Mouse (Mus musculus) liver, embryonic 14.5 days (tissue): ENCODE measurements around the gene Pou2af1. TPM values are rescaled to one million over a fixed set of nuclear protein-coding genes. Genes with fewer than 3 reads are reported as not detected.

ENCODE experiments used
- ATAC-seq: fragments of 200-750 bp; cut with Nextera tagmentation; 2 replicates; pipeline ENCODE4 v1.8.0; 2017; ENCODE audit warnings: moderate number of reproducible peaks, mild to moderate bottlenecking, moderate library complexity; ENCODE audit not compliant: insufficient read depth
- DNase-seq, 3 experiments: peaks; one replicate each; pipeline ENCODE4 v3.0.0-alpha.2; 2012 to 2013; ENCODE audit warnings: low read depth in 3 of 3, low spot score in 3 of 3
- H3K27ac ChIP-seq: fragments of 300-500 bp; sonication (generic); 2 replicates; pipeline ENCODE4 v1.5.1; 2014; ENCODE audit warnings: moderate library complexity, mild to moderate bottlenecking, control low read depth, inconsistent platforms
- H3K27me3 ChIP-seq: fragments of 300-500 bp; sonication (generic); 2 replicates; pipeline ENCODE4 v1.6.1; 2014; ENCODE audit warnings: mild to moderate bottlenecking, low read length, moderate library complexity; ENCODE audit not compliant: control insufficient read depth, insufficient read depth
- H3K36me3 ChIP-seq: fragments of 300-500 bp; sonication (generic); replicated peaks from 2 replicates; pipeline ENCODE4 v1.6.1; 2014; ENCODE audit warnings: low read depth; ENCODE audit not compliant: control insufficient read depth, insufficient read depth
- H3K4me1 ChIP-seq, 2 experiments: fragments of 200-500 bp in 1 of 2; fragments of 300-500 bp in 1 of 2; sonication (generic) in 1 of 2; replicated peaks; 2 replicates each; pipeline ENCODE4 v1.6.1; 2012 to 2014; ENCODE audit warnings: antibody characterized with exemption in 1 of 2, inconsistent platforms in 1 of 2, low read length in 1 of 2; ENCODE audit not compliant: control insufficient read depth in 2 of 2, insufficient read depth in 2 of 2
- H3K4me2 ChIP-seq: fragments of 300-500 bp; sonication (generic); 2 replicates; pipeline ENCODE4 v1.6.1; 2014; ENCODE audit warnings: low read depth, mild to moderate bottlenecking, control low read depth, moderate library complexity
- H3K4me3 ChIP-seq, 2 experiments: fragments of 200-500 bp in 1 of 2; fragments of 300-500 bp in 1 of 2; sonication (generic) in 1 of 2; 2 replicates each; pipeline ENCODE4 v1.5.1; 2012 to 2014; ENCODE audit warnings: low read depth in 2 of 2, low read length in 2 of 2, mild to moderate bottlenecking in 2 of 2, control low read depth in 1 of 2, inconsistent platforms in 1 of 2, moderate library complexity in 1 of 2; ENCODE audit not compliant: insufficient read depth in 1 of 2
- H3K9ac ChIP-seq: fragments of 300-500 bp; sonication (generic); replicated peaks from 2 replicates; pipeline ENCODE4 v1.6.1; 2014; ENCODE audit warnings: mild to moderate bottlenecking, control low read depth, moderate library complexity
- H3K9me3 ChIP-seq: fragments of 300-500 bp; sonication (generic); 2 replicates; pipeline ENCODE4 v1.6.1; 2016; ENCODE audit warnings: low read length, mixed read lengths; ENCODE audit not compliant: control insufficient read depth
- CTCF ChIP-seq: IDR thresholded peaks from 2 replicates; pipeline ENCODE4 v1.5.1; 2016; ENCODE audit warnings: antibody characterized with exemption, low read depth, control low read depth
- EP300 ChIP-seq: IDR thresholded peaks from 2 replicates; pipeline ENCODE4 v1.6.1; 2016; ENCODE audit warnings: antibody characterized with exemption, low read depth
- WGBS: fragments of 180-500 bp; shearing (Covaris S2); extraction: QIAGEN DNeasy Blood & Tissue Kit; methylation state at CpG from one replicate; pipeline ENCODE4 v1.1.7; 2014; ENCODE audit not compliant: insufficient replicate concordance; 5-methylcytosine and 5-hydroxymethylcytosine counted together
- polyA plus RNA-seq, 2 experiments: library from polyadenylated mRNA; depleted of rRNA in 1 of 2; stranded (reverse) in 1 of 2; unstranded in 1 of 2; fragments of >200 nt; fragmentation: Nextera tagmentation in 1 of 2; extraction: Ambion mirVana in 1 of 2; gene quantifications; 2 replicates each; pipeline versions ENCODE4 v1.2.1 to v1.2.3; 2012 to 2014

Pou2af1 gene
- polyA plus RNA-seq, 2 experiments: 0.17 to 0.36 TPM

- WGBS: 39% methylated on average over 6 of the region's 6 CpGs
- ATAC-seq: no peak
- no peak overlapping the region for H3K4me3 ChIP-seq
These were observed 2.4 kb downstream of the Pou2af1 start for GRCm38 (mm10) chr9:51215949-51216348.

GRCm38 (mm10) chr9:51225636-51226166, 12.2 kb downstream of the Pou2af1 start:
- DNase-seq (no peak), ATAC-seq (no peak)
- Histone ChIP-seq H3K36me3 (no peaks in the 10 kb centered on the region), H3K4me1 (peaks cover 0 to under 1% of the 10 kb centered on the region in 2 experiments; a peak in 2 of 4 replicates), H3K9me3 (no peaks in the 10 kb centered on the region), H3K9ac (no peak overlapping the region), H3K27me3 (no peaks in the 10 kb centered on the region), H3K27ac (no peak overlapping the region), H3K4me2 (no peak overlapping the region), H3K4me3 (no peak overlapping the region)
- TF ChIP-seq EP300 (no peak), CTCF (no peak)
- WGBS: 63% methylated on average over 5 of the region's 5 CpGs

More at GRCm38 (mm10) chr9:51215949-51216348, 2.4 kb downstream of the Pou2af1 start:
- Histone ChIP-seq H3K4me2 (no peak overlapping the region), H3K4me1 (no peaks in the 10 kb centered on the region), H3K27me3 (no peaks in the 10 kb centered on the region), H3K27ac (no peak overlapping the region), H3K9ac (no peak overlapping the region), H3K36me3 (no peaks in the 10 kb centered on the region), H3K9me3 (no peaks in the 10 kb centered on the region)
- DNase-seq: no peak
- no peak for TF ChIP-seq CTCF
- TF ChIP-seq EP300: no peak

DNA sequence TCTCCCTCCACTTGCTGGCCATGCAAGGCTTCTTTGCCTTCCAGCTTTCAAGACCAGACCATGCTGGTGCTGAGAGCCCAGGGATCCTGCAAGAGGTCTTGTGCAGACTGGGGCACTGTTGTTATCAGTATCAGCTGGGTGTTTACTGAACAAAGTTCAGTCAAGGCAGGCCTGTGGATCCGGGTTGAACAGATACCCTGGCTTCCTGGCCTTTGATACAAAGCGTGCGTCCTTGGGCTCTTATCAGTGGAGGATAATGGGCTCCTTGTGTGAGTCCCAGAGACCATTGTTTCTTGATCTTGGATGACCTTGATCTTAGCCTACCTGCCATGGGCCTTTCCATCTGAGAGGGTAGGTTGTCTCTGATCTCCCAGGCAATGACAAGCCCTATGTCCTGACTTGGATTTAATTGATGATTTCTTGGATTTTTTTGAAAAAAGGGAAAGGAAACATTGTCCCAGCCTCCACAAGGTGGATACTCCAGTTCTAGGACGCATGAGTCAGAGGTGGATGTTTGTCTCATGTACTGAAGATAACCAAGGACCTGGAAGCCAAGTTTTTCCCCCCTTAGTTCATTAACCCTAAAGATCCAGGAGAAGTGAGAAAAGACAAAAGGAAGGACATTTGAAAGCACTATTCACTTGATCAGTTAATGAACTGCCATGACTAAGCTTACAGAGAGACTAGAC, 17.3 kb downstream of the Pou2af1 start:
- H3K27me3 ChIP-seq: no peaks in the 10 kb centered on the region
- WGBS: 34% methylated on average over 4 of the region's 4 CpGs

GRCm38 (mm10) chr9:51232163-51232562, 18.7 kb downstream of the Pou2af1 start:
- H3K27me3 ChIP-seq: no peaks in the 10 kb centered on the region
- H3K4me1 ChIP-seq: peaks cover 0 to 3% of the 10 kb centered on the region in 2 experiments; a peak in 2 of 4 replicates
- no peak for TF ChIP-seq EP300
- no peak for TF ChIP-seq CTCF
- H3K9ac ChIP-seq: no peak overlapping the region
- H3K4me2 ChIP-seq: no peak overlapping the region
- no peak for DNase-seq
- no peaks in the 10 kb centered on the region for H3K9me3 ChIP-seq
- no peaks in the 10 kb centered on the region for H3K36me3 ChIP-seq
- 75% methylated on average over 8 of the region's 8 CpGs for WGBS
- no peak for ATAC-seq
- H3K27ac ChIP-seq: no peak overlapping the region
- no peak overlapping the region for H3K4me3 ChIP-seq

More for the DNA sequence above, 17.3 kb downstream of the Pou2af1 start:
- peaks cover 0 to 3% of the 10 kb centered on the region in 2 experiments; a peak in 2 of 4 replicates for H3K4me1 ChIP-seq
- DNase-seq (no peak), ATAC-seq (no peak)
- no peaks in the 10 kb centered on the region for H3K36me3 ChIP-seq
- H3K9ac ChIP-seq: no peak overlapping the region
- H3K27ac ChIP-seq: no peak overlapping the region
- H3K4me3 ChIP-seq: no peak overlapping the region
- no peak for TF ChIP-seq EP300
- no peak for TF ChIP-seq CTCF
- no peak overlapping the region for H3K4me2 ChIP-seq
- H3K9me3 ChIP-seq: no peaks in the 10 kb centered on the region

GRCm38 (mm10) chr9:51238741-51239385, 25.4 kb downstream of the Pou2af1 start:
- DNase-seq (no peak), ATAC-seq (no peak)
- no peaks in the 10 kb centered on the region for H3K36me3 ChIP-seq
- H3K9ac ChIP-seq: no peak overlapping the region
- H3K4me2 ChIP-seq: no peak overlapping the region
- no peaks in the 10 kb centered on the region for H3K4me1 ChIP-seq
- H3K9me3 ChIP-seq: no peaks in the 10 kb centered on the region
- H3K27ac ChIP-seq: no peak overlapping the region
- 33% methylated on average over 12 of the region's 12 CpGs for WGBS
- no peaks in the 10 kb centered on the region for H3K27me3 ChIP-seq
- no peak overlapping the region for H3K4me3 ChIP-seq
- no peak for TF ChIP-seq EP300
- no peak for TF ChIP-seq CTCF
